Mouse (Mus musculus) forebrain, embryonic 11.5 days (tissue): Measurements from ENCODE around the gene Maff. TPM values are rescaled to one million over a fixed set of nuclear protein-coding genes. Genes with fewer than 3 reads are reported as not detected.

Experiments used
- ATAC-seq: fragments of 200-750 bp; cut with Nextera tagmentation; replicated peaks from 2 replicates; pipeline ENCODE4 v1.8.0; 2017; ENCODE audit warnings: moderate TSS enrichment; ENCODE audit not compliant: low FRiP score
- DNase-seq: peaks from one replicate; pipeline ENCODE4 v3.0.0-alpha.2; 2017; ENCODE audit warnings: low spot score
- H3K27ac ChIP-seq: fragments of 300-500 bp; sonication (generic); 2 replicates; pipeline ENCODE4 v1.5.1; 2014; ENCODE audit warnings: low read depth, low read length
- H3K27me3 ChIP-seq: fragments of 300-500 bp; sonication (generic); 2 replicates; pipeline ENCODE4 v1.6.1; 2014; ENCODE audit warnings: mild to moderate bottlenecking, low read length, mixed read lengths; ENCODE audit not compliant: control insufficient read depth, insufficient read depth
- H3K36me3 ChIP-seq: fragments of 300-500 bp; sonication (generic); 2 replicates; pipeline ENCODE4 v1.6.1; 2014; ENCODE audit warnings: mild to moderate bottlenecking, low read length, moderate library complexity, mixed read lengths; ENCODE audit not compliant: control insufficient read depth, insufficient read depth
- H3K4me1 ChIP-seq: fragments of 300-500 bp; sonication (generic); replicated peaks from 2 replicates; pipeline ENCODE4 v1.6.1; 2014; ENCODE audit warnings: low read length, mixed read lengths; ENCODE audit not compliant: control insufficient read depth, insufficient read depth
- H3K4me2 ChIP-seq: fragments of 300-500 bp; sonication (generic); 2 replicates; pipeline ENCODE4 v1.6.1; 2014; ENCODE audit warnings: low read depth, mild to moderate bottlenecking, low read length, moderate library complexity, mixed read lengths; ENCODE audit not compliant: severe bottlenecking
- H3K4me3 ChIP-seq: fragments of 300-500 bp; sonication (generic); 2 replicates; pipeline ENCODE4 v1.5.1; 2014; ENCODE audit warnings: low read depth, low read length
- H3K9ac ChIP-seq: fragments of 300-500 bp; sonication (generic); 2 replicates; pipeline ENCODE4 v1.6.1; 2014; ENCODE audit warnings: low read length
- H3K9me3 ChIP-seq: fragments of 300-500 bp; sonication (generic); 2 replicates; pipeline ENCODE4 v1.6.1; 2016; ENCODE audit warnings: low read length, mixed read lengths; ENCODE audit not compliant: control insufficient read depth
- WGBS: fragments of 180-500 bp; shearing (Covaris S2); extraction: QIAGEN DNeasy Blood & Tissue Kit; methylation state at CpG from one replicate; pipeline ENCODE4 v1.1.7; 2014; 5-methylcytosine and 5-hydroxymethylcytosine counted together
- polyA plus RNA-seq: library from polyadenylated mRNA; unstranded; fragments of >200 nt; fragmentation: Nextera tagmentation; extraction: Ambion mirVana; gene quantifications from 2 replicates; pipeline ENCODE4 v1.2.1, GENCODE M21; 2014

Gene Maff
- polyA plus RNA-seq, 1 experiment from 2014 or later = 1.5 TPM

- WGBS = 4% methylated on average over 45 of the region's 46 CpGs
- ATAC-seq (peak; percentile 97), DNase-seq (peak; percentile 100)
- H3K36me3 ChIP-seq = no peaks in the 10 kb centered on the region
- no peaks in the 10 kb centered on the region for H3K27me3 ChIP-seq
- peaks cover 9% of the 10 kb centered on the region for H3K4me1 ChIP-seq
- H3K27ac ChIP-seq = peak within 1 kb of the TSS; percentile 80
- peak within 1 kb of the TSS; percentile 89 for H3K4me2 ChIP-seq
- no peaks in the 10 kb centered on the region for H3K9me3 ChIP-seq
- peak within 1 kb of the TSS; percentile 74 for H3K9ac ChIP-seq
- peak within 1 kb of the TSS; percentile 55 for H3K4me3 ChIP-seq
Observed at GRCm38 (mm10) chr15:79328058-79328938, 18.1 kb upstream of the Maff start, which contains the start of gene Pla2g6. Gene Pla2g6, minus strand, starts transcription at chr15:79328390.

GRCm38 (mm10) chr15:79328939-79329275, 17.5 kb upstream of the Maff start:
- H3K36me3 ChIP-seq = no peaks in the 10 kb centered on the region
- 91% methylated on average over 4 of the region's 4 CpGs for WGBS
- DNase-seq = no peak
- H3K4me1 ChIP-seq = peaks cover 9% of the 10 kb centered on the region
- H3K9me3 ChIP-seq = no peaks in the 10 kb centered on the region
- H3K9ac ChIP-seq = no peak overlapping the region
- H3K4me2 ChIP-seq = no peak overlapping the region
- H3K27me3 ChIP-seq = no peaks in the 10 kb centered on the region
- H3K4me3 ChIP-seq = no peak overlapping the region
- H3K27ac ChIP-seq = no peak overlapping the region
- ATAC-seq = no peak

- Histone ChIP-seq H3K4me3 (no peak overlapping the region), H3K4me1 (peaks cover 7% of the 10 kb centered on the region), H3K9ac (no peak overlapping the region), H3K9me3 (no peaks in the 10 kb centered on the region), H3K27me3 (no peaks in the 10 kb centered on the region), H3K4me2 (no peak overlapping the region), H3K27ac (no peak overlapping the region), H3K36me3 (no peaks in the 10 kb centered on the region)
- ATAC-seq (no peak), DNase-seq (no peak)
- WGBS = 95% methylated on average over 6 of the region's 6 CpGs
Observed at GRCm38 (mm10) chr15:79329346-79329978, 17.0 kb upstream of the Maff start.

- Histone ChIP-seq H3K4me2 (no peak overlapping the region), H3K9me3 (no peaks in the 10 kb centered on the region), H3K9ac (no peak overlapping the region), H3K27me3 (no peaks in the 10 kb centered on the region), H3K27ac (no peak overlapping the region), H3K4me1 (peaks cover 7% of the 10 kb centered on the region), H3K4me3 (no peak overlapping the region), H3K36me3 (no peaks in the 10 kb centered on the region)
- no peak for ATAC-seq
- DNase-seq = no peak
- 91% methylated on average over 6 of the region's 6 CpGs for WGBS
Observed at GRCm38 (mm10) chr15:79329979-79330363, 16.4 kb upstream of the Maff start.

GRCm38 (mm10) chr15:79330521-79330920, 15.9 kb upstream of the Maff start:
- H3K4me3 ChIP-seq = no peak overlapping the region
- H3K4me2 ChIP-seq = no peak overlapping the region
- DNase-seq (no peak), ATAC-seq (no peak)
- H3K36me3 ChIP-seq = no peaks in the 10 kb centered on the region
- H3K4me1 ChIP-seq = peaks cover 7% of the 10 kb centered on the region
- no peak overlapping the region for H3K9ac ChIP-seq
- no peaks in the 10 kb centered on the region for H3K27me3 ChIP-seq
- H3K9me3 ChIP-seq = no peaks in the 10 kb centered on the region
- WGBS = 78% methylated on average over 4 of the region's 4 CpGs
- H3K27ac ChIP-seq = no peak overlapping the region

- no peaks in the 10 kb centered on the region for H3K4me1 ChIP-seq
- H3K9me3 ChIP-seq = no peaks in the 10 kb centered on the region
- DNase-seq (no peak), ATAC-seq (no peak)
- no peaks in the 10 kb centered on the region for H3K27me3 ChIP-seq
- 81% methylated on average over 4 of the region's 4 CpGs for WGBS
- H3K36me3 ChIP-seq = no peaks in the 10 kb centered on the region
- H3K27ac ChIP-seq = no peak overlapping the region
- H3K9ac ChIP-seq = no peak overlapping the region
- H3K4me3 ChIP-seq = no peak overlapping the region
- no peak overlapping the region for H3K4me2 ChIP-seq
Observed at GRCm38 (mm10) chr15:79333409-79333808, 13.0 kb upstream of the Maff start.

- H3K4me1 ChIP-seq = no peaks in the 10 kb centered on the region
- H3K9me3 ChIP-seq = no peaks in the 10 kb centered on the region
- ATAC-seq (no peak), DNase-seq (no peak)
- H3K4me2 ChIP-seq = no peak overlapping the region
- no peaks in the 10 kb centered on the region for H3K36me3 ChIP-seq
- no peaks in the 10 kb centered on the region for H3K27me3 ChIP-seq
- H3K9ac ChIP-seq = no peak overlapping the region; the same call in 1 of the 2 replicates
- H3K27ac ChIP-seq = no peak overlapping the region
- WGBS = 55% methylated on average over 7 of the region's 7 CpGs
- H3K4me3 ChIP-seq = no peak overlapping the region
Observed at GRCm38 (mm10) chr15:79335061-79335655, 11.3 kb upstream of the Maff start.

GRCm38 (mm10) chr15:79338978-79339377, 7.4 kb upstream of the Maff start:
- H3K27me3 ChIP-seq = no peaks in the 10 kb centered on the region
- ATAC-seq (no peak), DNase-seq (no peak)
- no peak overlapping the region for H3K9ac ChIP-seq
- H3K27ac ChIP-seq = no peak overlapping the region
- no peaks in the 10 kb centered on the region for H3K4me1 ChIP-seq
- WGBS = 78% methylated on average over 5 of the region's 5 CpGs
- no peak overlapping the region for H3K4me3 ChIP-seq
- H3K9me3 ChIP-seq = no peaks in the 10 kb centered on the region
- H3K36me3 ChIP-seq = no peaks in the 10 kb centered on the region
- no peak overlapping the region for H3K4me2 ChIP-seq
